Mouse (Mus musculus) left cerebral cortex, postnatal 14 days (tissue): ENCODE results near the gene Atp5e. TPM values are rescaled to one million over a fixed set of nuclear protein-coding genes. Genes with fewer than 3 reads are reported as not detected.

Experiments used
- DNase-seq, 2 experiments: peaks; one replicate each; pipeline ENCODE4 v3.0.0; 2021 to 2022; ENCODE audit warnings: low spot score in 2 of 2, mixed read lengths in 1 of 2
- intact Hi-C: fragments of 180-260 bp; cut with DNase I; formaldehyde crosslinking; loops from one replicate; pipeline ENCODE4 v1.15.1; 2025
- total RNA-seq, 2 experiments: library from RNA; stranded (reverse); gene quantifications; 2 replicates each; pipeline ENCODE4 v1.2.3; 2021

The Atp5e gene
- total RNA-seq, 2 experiments from 2014 or later = 329 to 340 TPM

- DNase-seq = no peak
- intact Hi-C loops = no loop called here
Measured at GRCm38 (mm10) chr2:174453681-174454080, 10.2 kb downstream of the Atp5e start.

GRCm38 (mm10) chr2:174450353-174450752, 13.6 kb downstream of the Atp5e start, which contains the start of gene Tubb1:
Gene Tubb1, plus strand, starts transcription at chr2:174450695.
- intact Hi-C loops = no loop called here
- DNase-seq = no peak

GRCm38 (mm10) chr2:174448405-174448804, 15.5 kb downstream of the Atp5e start:
- intact Hi-C loops = no loop called here
- DNase-seq = no peak

- DNase-seq = no peak
- intact Hi-C loops = no loop called here
Measured at GRCm38 (mm10) chr2:174446905-174447304, 17.0 kb downstream of the Atp5e start.

GRCm38 (mm10) chr2:174446492-174446891, 17.4 kb downstream of the Atp5e start:
- intact Hi-C loops = no loop called here
- no peak for DNase-seq

- no peak for DNase-seq
- intact Hi-C loops = no loop called here
Measured at GRCm38 (mm10) chr2:174445018-174445417, 18.9 kb downstream of the Atp5e start.

GRCm38 (mm10) chr2:174444359-174444758, 19.5 kb downstream of the Atp5e start:
- intact Hi-C loops = no loop called here

GRCm38 (mm10) chr2:174443046-174443445, 20.9 kb downstream of the Atp5e start:
- no peak for DNase-seq
- intact Hi-C loops = no loop called here

More at GRCm38 (mm10) chr2:174444359-174444758, 19.5 kb downstream of the Atp5e start:
- no peak for DNase-seq

GRCm38 (mm10) chr2:174442460-174442859, 21.4 kb downstream of the Atp5e start:
- intact Hi-C loops = no loop called here
- no peak for DNase-seq

- DNase-seq = no peak
- intact Hi-C loops = no loop called here
Measured at GRCm38 (mm10) chr2:174441898-174442297, 22.0 kb downstream of the Atp5e start.

- intact Hi-C loops = no loop called here
- no peak for DNase-seq
Measured at GRCm38 (mm10) chr2:174439961-174440360, 23.9 kb downstream of the Atp5e start.

- DNase-seq = no peak
- intact Hi-C loops = no loop called here
Measured at GRCm38 (mm10) chr2:174439450-174439838, 24.5 kb downstream of the Atp5e start.

GRCm38 (mm10) chr2:174438737-174439449, 25.0 kb downstream of the Atp5e start, which contains the start of gene Ctsz:
Gene Ctsz, minus strand, starts transcription at chr2:174439039.
- DNase-seq = peak in 1 of 2 experiments; percentile 31
- intact Hi-C loops = no loop called here

GRCm38 (mm10) chr2:174438181-174438580, 25.7 kb downstream of the Atp5e start:
- DNase-seq = no peak
- intact Hi-C loops = no loop called here

GRCm38 (mm10) chr2:174437697-174437982, 26.3 kb downstream of the Atp5e start:
- intact Hi-C loops = no loop called here

GRCm38 (mm10) chr2:174436916-174437696, 26.8 kb downstream of the Atp5e start:
- DNase-seq = no peak
- intact Hi-C loops = no loop called here

More at GRCm38 (mm10) chr2:174437697-174437982, 26.3 kb downstream of the Atp5e start:
- peak; percentile 24 to 41 for DNase-seq

- intact Hi-C loops = no loop called here
- peak in 1 of 2 experiments; percentile 23 for DNase-seq
Measured at GRCm38 (mm10) chr2:174436076-174436701, 27.7 kb downstream of the Atp5e start.

GRCm38 (mm10) chr2:174434943-174435342, 29.0 kb downstream of the Atp5e start:
- no peak for DNase-seq
- intact Hi-C loops = no loop called here

GRCm38 (mm10) chr2:174428996-174429591, 34.8 kb downstream of the Atp5e start:
- DNase-seq = no peak
- intact Hi-C loops = no loop called here
